Mouse (Mus musculus): ENCODE results near the gene Erp27. TPM values are rescaled to one million over a fixed set of nuclear protein-coding genes. Genes with fewer than 3 reads are reported as not detected.

Gene Erp27
- polyA plus RNA-seq, 1 experiment from 2014 or later = 0.22 TPM

DNA sequence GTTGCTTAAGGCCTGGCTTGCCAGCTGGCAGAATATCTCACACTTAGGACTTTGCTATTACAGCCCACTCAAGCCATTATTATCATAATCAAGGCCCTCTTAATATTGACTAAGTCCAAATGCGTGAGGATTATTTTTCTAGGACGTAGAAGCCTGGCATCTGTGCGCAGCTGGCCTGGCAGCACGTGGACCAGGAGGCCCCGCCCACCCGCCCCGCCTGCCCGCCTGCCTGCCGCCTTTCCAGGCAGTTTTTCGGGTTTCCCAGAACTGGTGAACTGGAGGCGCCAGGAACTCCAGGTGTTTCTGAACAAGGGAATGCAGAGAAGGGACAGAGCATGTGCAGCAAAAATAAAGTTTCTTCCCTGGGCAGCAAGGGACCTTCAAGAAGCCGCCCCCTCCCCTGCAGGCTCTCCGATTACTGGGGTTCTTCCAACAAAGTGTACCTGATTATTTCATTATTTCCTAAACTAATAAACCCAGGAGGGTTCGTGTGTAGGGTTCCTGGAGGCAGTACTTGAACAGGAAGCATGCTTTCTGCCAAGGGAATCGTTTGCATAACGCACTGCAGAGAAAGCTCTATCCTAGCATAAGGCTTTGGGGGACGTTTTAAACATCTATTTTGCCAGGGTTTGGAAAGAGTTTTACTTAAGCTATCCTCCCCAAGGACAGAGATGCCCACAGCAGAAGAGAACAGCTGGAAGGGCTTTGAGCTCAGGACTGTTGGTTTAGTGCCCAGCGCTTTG is 8.4 kb downstream of the Erp27 start:
- Histone ChIP-seq H3K27ac (ENCODE audit: low read length) (peak overlapping the region; percentile 75), H3K4me2 (replicated peaks; ENCODE audit: low read depth, low read length) (peak overlapping the region; percentile 48), H3K9ac (replicated peaks; ENCODE audit: low read length) (peak overlapping the region; percentile 45), H3K4me1 (ENCODE audit: insufficient read depth, low read length) (peaks cover 19% of the 10 kb centered on the region), H3K9me3 (ENCODE audit: low read length) (no peaks in the 10 kb centered on the region; the same call in 1 of the 2 replicates), H3K4me3 (ENCODE audit: low read length) (0 out of 2 replicates have a peak overlapping the region, but pooled peaks have one; percentile 11), H3K36me3 (ENCODE audit: insufficient read depth, low read length) (no peaks in the 10 kb centered on the region), H3K27me3 (ENCODE audit: insufficient read depth, low read length) (no peaks in the 10 kb centered on the region)
- WGBS = 14% methylated on average over 18 of the region's 18 CpGs
- peak; percentile 53; the same call in 1 of the 2 replicates for ATAC-seq (ENCODE audit: low FRiP score, low TSS enrichment)

DNA sequence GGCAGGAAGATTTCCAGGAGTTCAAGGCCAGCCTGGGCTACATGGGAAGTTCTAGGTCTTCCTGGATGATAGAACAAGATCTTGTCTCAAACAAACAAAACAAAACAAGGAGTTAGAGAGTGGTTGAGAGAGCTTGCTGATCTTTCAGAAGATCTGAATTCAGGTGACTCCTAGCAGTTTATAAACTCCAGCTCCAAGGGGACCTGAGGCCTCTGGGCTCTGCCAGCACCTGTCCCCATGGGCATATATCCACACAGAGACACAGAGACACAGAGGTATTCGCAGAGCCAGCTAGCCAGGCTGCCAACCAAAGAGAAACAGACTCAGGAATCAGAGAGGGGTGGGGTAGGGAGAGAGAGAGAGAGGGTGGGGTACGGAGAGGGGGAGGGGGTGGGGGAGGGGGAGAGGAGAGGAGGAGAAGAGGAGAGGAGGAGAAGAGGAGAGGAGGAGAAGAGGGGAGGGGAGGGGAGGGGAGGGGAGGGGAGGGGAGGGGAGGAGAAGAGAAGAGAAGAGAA is 9.2 kb downstream of the Erp27 start:
- Histone ChIP-seq H3K27ac (ENCODE audit: low read length) (no peak overlapping the region), H3K9ac (replicated peaks; ENCODE audit: low read length) (no peak overlapping the region), H3K4me2 (replicated peaks; ENCODE audit: low read depth, low read length) (no peak overlapping the region), H3K4me1 (ENCODE audit: insufficient read depth, low read length) (peaks cover 16% of the 10 kb centered on the region), H3K27me3 (ENCODE audit: insufficient read depth, low read length) (no peaks in the 10 kb centered on the region), H3K36me3 (ENCODE audit: insufficient read depth, low read length) (no peaks in the 10 kb centered on the region), H3K4me3 (ENCODE audit: low read length) (no peak overlapping the region), H3K9me3 (ENCODE audit: low read length) (no peaks in the 10 kb centered on the region; the same call in 1 of the 2 replicates)
- 92% methylated on average over 1 of the region's 2 CpGs for WGBS
- no peak for ATAC-seq (ENCODE audit: low FRiP score, low TSS enrichment)

DNA sequence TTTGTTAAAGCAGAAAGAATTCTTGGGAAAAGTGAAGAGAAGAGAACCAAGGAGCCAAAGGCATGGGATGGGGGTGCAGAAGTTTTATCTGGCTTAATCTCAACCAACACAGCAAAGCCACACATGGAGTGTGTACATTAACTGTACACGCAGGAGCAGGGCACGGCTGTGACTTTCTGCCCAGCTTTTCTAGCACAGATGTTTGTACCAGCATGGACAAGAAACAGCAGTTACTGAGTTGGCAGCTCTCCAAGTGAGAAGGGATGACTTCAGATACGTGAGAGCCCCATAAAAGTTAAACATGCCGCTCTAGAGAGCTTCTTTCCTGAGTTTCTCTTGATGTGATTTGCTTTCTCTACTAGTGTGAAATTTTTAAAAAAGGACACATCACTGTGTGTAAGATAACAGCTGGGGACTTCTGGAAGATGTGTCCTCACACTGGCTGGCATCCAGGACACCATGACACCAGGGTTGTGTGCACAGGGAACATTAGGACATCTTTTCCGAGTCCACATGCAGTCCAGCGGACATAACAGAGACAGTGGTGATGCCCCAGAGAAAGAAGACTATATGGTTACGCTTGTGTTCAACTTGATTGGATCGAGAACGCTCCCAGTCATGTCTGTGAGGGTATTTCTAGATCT is 11.6 kb downstream of the Erp27 start:
- H3K27ac ChIP-seq (ENCODE audit: low read length) = peak overlapping the region; percentile 36; the same call in 1 of the 2 replicates
- no peak overlapping the region for H3K4me3 ChIP-seq (ENCODE audit: low read length)
- no peak overlapping the region for H3K4me2 ChIP-seq (replicated peaks; ENCODE audit: low read depth, low read length)
- H3K27me3 ChIP-seq (ENCODE audit: insufficient read depth, low read length) = no peaks in the 10 kb centered on the region; the same call in 1 of the 2 replicates
- peaks cover 16% of the 10 kb centered on the region for H3K4me1 ChIP-seq (ENCODE audit: insufficient read depth, low read length)
- ATAC-seq (ENCODE audit: low FRiP score, low TSS enrichment) = peak; percentile 29; the same call in 1 of the 2 replicates
- H3K36me3 ChIP-seq (ENCODE audit: insufficient read depth, low read length) = no peaks in the 10 kb centered on the region
- WGBS = 68% methylated on average over 9 of the region's 9 CpGs
- H3K9me3 ChIP-seq (ENCODE audit: low read length) = no peaks in the 10 kb centered on the region; the same call in 1 of the 2 replicates
- H3K9ac ChIP-seq (replicated peaks; ENCODE audit: low read length) = no peak overlapping the region

DNA sequence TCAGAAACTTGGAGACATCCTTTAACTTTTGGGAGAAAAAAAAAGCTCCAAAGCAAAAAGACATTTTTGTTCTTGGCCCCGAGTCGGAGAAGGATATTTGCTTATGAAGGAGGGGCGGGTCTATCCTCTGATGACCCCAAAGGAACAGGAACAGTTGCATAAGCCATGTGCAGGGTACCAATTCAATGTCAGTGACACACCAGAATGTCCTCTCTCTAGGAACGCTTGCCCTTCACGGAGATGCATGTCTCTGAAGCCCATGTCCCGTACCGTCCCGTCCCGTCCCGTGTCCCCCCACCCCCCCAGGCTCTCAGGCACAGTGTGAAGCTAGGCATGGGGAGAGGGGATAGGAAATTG is 15.1 kb downstream of the Erp27 start:
- H3K4me1 ChIP-seq (ENCODE audit: insufficient read depth, low read length) = peaks cover 9% of the 10 kb centered on the region; the same call in 1 of the 2 replicates
- WGBS = 81% methylated on average over 10 of the region's 10 CpGs
- ATAC-seq (ENCODE audit: low FRiP score, low TSS enrichment) = no peak; the same call in 1 of the 2 replicates
- no peak overlapping the region for H3K27ac ChIP-seq (ENCODE audit: low read length)
- no peak overlapping the region for H3K9ac ChIP-seq (replicated peaks; ENCODE audit: low read length)
- H3K36me3 ChIP-seq (ENCODE audit: insufficient read depth, low read length) = no peaks in the 10 kb centered on the region
- no peak overlapping the region for H3K4me3 ChIP-seq (ENCODE audit: low read length)
- no peaks in the 10 kb centered on the region; the same call in 1 of the 2 replicates for H3K27me3 ChIP-seq (ENCODE audit: insufficient read depth, low read length)
- no peak overlapping the region for H3K4me2 ChIP-seq (replicated peaks; ENCODE audit: low read depth, low read length)
- no peaks in the 10 kb centered on the region for H3K9me3 ChIP-seq (ENCODE audit: low read length)

DNA sequence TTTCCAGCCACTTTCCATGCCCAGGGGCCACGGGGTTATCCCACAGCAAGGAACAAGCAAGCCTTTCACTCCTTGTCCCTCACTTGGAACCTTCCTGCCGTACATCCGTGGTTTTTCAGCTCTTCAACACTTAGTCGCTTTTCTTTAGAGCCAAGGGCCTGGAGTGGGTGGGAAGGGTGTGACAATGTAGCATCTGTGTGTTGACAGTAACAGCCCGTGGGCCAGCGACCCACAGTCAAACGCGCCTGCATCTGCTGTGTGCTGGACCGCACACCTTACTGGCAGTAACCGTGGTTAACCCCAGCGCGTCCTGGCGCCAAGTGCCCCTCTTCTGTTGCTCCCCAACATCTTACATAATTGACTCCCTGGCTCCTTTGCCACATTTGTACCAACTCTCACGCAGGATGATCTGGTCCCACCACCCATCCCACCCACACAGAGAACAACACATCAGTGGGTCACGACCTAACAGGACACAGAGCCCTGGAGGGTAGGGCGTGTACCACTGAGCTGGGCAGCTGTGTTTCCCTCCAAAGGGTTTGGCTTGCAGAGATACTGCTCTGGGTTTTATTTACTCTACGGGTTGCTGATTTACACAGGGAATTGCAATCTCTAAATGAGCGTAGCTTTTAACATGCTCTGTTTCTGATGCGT is 15.6 kb downstream of the Erp27 start:
- Histone ChIP-seq H3K4me2 (replicated peaks; ENCODE audit: low read depth, low read length) (no peak overlapping the region), H3K36me3 (ENCODE audit: insufficient read depth, low read length) (no peaks in the 10 kb centered on the region), H3K27me3 (ENCODE audit: insufficient read depth, low read length) (no peaks in the 10 kb centered on the region; the same call in 1 of the 2 replicates), H3K9ac (replicated peaks; ENCODE audit: low read length) (no peak overlapping the region), H3K27ac (ENCODE audit: low read length) (no peak overlapping the region), H3K4me3 (ENCODE audit: low read length) (no peak overlapping the region), H3K9me3 (ENCODE audit: low read length) (no peaks in the 10 kb centered on the region), H3K4me1 (ENCODE audit: insufficient read depth, low read length) (peaks cover 9% of the 10 kb centered on the region; the same call in 1 of the 2 replicates)
- ATAC-seq (ENCODE audit: low FRiP score, low TSS enrichment) = no peak
- WGBS = 83% methylated on average over 19 of the region's 19 CpGs

- Histone ChIP-seq H3K9ac (replicated peaks; ENCODE audit: low read length) (no peak overlapping the region), H3K4me3 (ENCODE audit: low read length) (no peak overlapping the region), H3K9me3 (ENCODE audit: low read length) (no peaks in the 10 kb centered on the region), H3K27me3 (ENCODE audit: insufficient read depth, low read length) (no peaks in the 10 kb centered on the region; the same call in 1 of the 2 replicates), H3K27ac (ENCODE audit: low read length) (no peak overlapping the region), H3K4me2 (replicated peaks; ENCODE audit: low read depth, low read length) (no peak overlapping the region), H3K36me3 (ENCODE audit: insufficient read depth, low read length) (no peaks in the 10 kb centered on the region), H3K4me1 (ENCODE audit: insufficient read depth, low read length) (no peaks in the 10 kb centered on the region)
- ATAC-seq (ENCODE audit: low FRiP score, low TSS enrichment) = no peak
- 75% methylated on average over 8 of the region's 8 CpGs for WGBS
Measured at GRCm38 (mm10) chr6:136903885-136904470, 18.0 kb downstream of the Erp27 start.

DNA sequence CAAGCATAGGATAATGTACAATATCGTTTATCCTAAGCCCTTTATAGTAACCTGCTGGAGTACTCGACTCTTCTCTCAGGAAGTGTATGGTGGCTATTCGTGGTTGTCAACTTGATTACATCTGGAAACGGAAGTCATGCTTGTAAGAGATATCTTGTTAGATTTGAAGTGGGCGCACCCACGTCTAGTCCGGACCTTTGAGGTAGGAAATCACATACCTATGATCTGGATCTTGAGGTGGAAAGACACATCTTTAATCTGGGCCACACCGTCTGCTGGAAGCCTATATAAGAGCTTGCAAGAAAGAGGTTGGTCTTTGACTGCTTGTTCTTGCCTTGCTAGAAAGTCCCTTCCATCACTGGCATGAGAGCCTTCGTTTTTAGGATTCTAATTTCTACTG is 19.5 kb downstream of the Erp27 start:
- Histone ChIP-seq H3K9me3 (ENCODE audit: low read length) (no peaks in the 10 kb centered on the region), H3K9ac (replicated peaks; ENCODE audit: low read length) (no peak overlapping the region), H3K4me1 (ENCODE audit: insufficient read depth, low read length) (peaks cover 11% of the 10 kb centered on the region; the same call in 1 of the 2 replicates), H3K4me3 (ENCODE audit: low read length) (no peak overlapping the region), H3K27me3 (ENCODE audit: insufficient read depth, low read length) (no peaks in the 10 kb centered on the region; the same call in 1 of the 2 replicates), H3K4me2 (replicated peaks; ENCODE audit: low read depth, low read length) (no peak overlapping the region), H3K36me3 (ENCODE audit: insufficient read depth, low read length) (no peaks in the 10 kb centered on the region), H3K27ac (ENCODE audit: low read length) (no peak overlapping the region)
- WGBS = 87% methylated on average over 9 of the region's 9 CpGs
- no peak for ATAC-seq (ENCODE audit: low FRiP score, low TSS enrichment)

- no peak overlapping the region for H3K9ac ChIP-seq (replicated peaks; ENCODE audit: low read length)
- H3K36me3 ChIP-seq (ENCODE audit: insufficient read depth, low read length) = no peaks in the 10 kb centered on the region
- H3K4me1 ChIP-seq (ENCODE audit: insufficient read depth, low read length) = peaks cover 16% of the 10 kb centered on the region; the same call in 1 of the 2 replicates
- no peak overlapping the region for H3K4me2 ChIP-seq (replicated peaks; ENCODE audit: low read depth, low read length)
- no peaks in the 10 kb centered on the region for H3K27me3 ChIP-seq (ENCODE audit: insufficient read depth, low read length)
- no peak for ATAC-seq (ENCODE audit: low FRiP score, low TSS enrichment)
- no peaks in the 10 kb centered on the region for H3K9me3 ChIP-seq (ENCODE audit: low read length)
- no peak overlapping the region for H3K4me3 ChIP-seq (ENCODE audit: low read length)
- no peak overlapping the region for H3K27ac ChIP-seq (ENCODE audit: low read length)
- WGBS = 65% methylated on average over 2 of the region's 2 CpGs
Measured at GRCm38 (mm10) chr6:136901010-136901409, 21.0 kb downstream of the Erp27 start.

- peak overlapping the region; percentile 16; the same call in 1 of the 2 replicates for H3K27ac ChIP-seq (ENCODE audit: low read length)
- peak; percentile 20; the same call in 1 of the 2 replicates for ATAC-seq (ENCODE audit: low FRiP score, low TSS enrichment)
Measured at GRCm38 (mm10) chr6:136900369-136901009, 21.5 kb downstream of the Erp27 start.

More at GRCm38 (mm10) chr6:136900369-136901009, 21.5 kb downstream of the Erp27 start:
- H3K9me3 ChIP-seq (ENCODE audit: low read length) = no peaks in the 10 kb centered on the region
- H3K4me3 ChIP-seq (ENCODE audit: low read length) = no peak overlapping the region
- peaks cover 17% of the 10 kb centered on the region; the same call in 1 of the 2 replicates for H3K4me1 ChIP-seq (ENCODE audit: insufficient read depth, low read length)
- no peaks in the 10 kb centered on the region for H3K27me3 ChIP-seq (ENCODE audit: insufficient read depth, low read length)
- WGBS = 54% methylated on average over 4 of the region's 4 CpGs
- H3K9ac ChIP-seq (replicated peaks; ENCODE audit: low read length) = no peak overlapping the region
- H3K4me2 ChIP-seq (replicated peaks; ENCODE audit: low read depth, low read length) = no peak overlapping the region
- H3K36me3 ChIP-seq (ENCODE audit: insufficient read depth, low read length) = no peaks in the 10 kb centered on the region

Measured in kidney, embryonic 16.5 days (tissue).